Mouse (Mus musculus) kidney, embryonic 14.5 days (tissue): ENCODE results near the gene Mturn. TPM values are rescaled to one million over a fixed set of nuclear protein-coding genes. Genes with fewer than 3 reads are reported as not detected.

Experiments used
- ATAC-seq: fragments of 200-750 bp; cut with Nextera tagmentation; 2 replicates; pipeline ENCODE4 v1.8.0; 2017; ENCODE audit warnings: moderate number of reproducible peaks, mild to moderate bottlenecking, moderate TSS enrichment, moderate library complexity; ENCODE audit not compliant: low FRiP score, low TSS enrichment
- H3K27ac ChIP-seq: fragments of 300-500 bp; sonication (generic); 2 replicates; pipeline ENCODE4 v1.5.1; 2014; ENCODE audit warnings: low read depth, mild to moderate bottlenecking, low read length, moderate library complexity, mixed read lengths
- H3K27me3 ChIP-seq: fragments of 300-500 bp; sonication (generic); 2 replicates; pipeline ENCODE4 v1.6.1; 2014; ENCODE audit warnings: mild to moderate bottlenecking, low read length; ENCODE audit not compliant: control insufficient read depth, insufficient read depth
- H3K36me3 ChIP-seq: fragments of 300-500 bp; sonication (generic); 2 replicates; pipeline ENCODE4 v1.6.1; 2014; ENCODE audit warnings: low read length, mixed read lengths; ENCODE audit not compliant: control insufficient read depth, insufficient read depth
- H3K4me1 ChIP-seq: fragments of 300-500 bp; sonication (generic); 2 replicates; pipeline ENCODE4 v1.6.1; 2014; ENCODE audit warnings: low read length, mixed read lengths; ENCODE audit not compliant: control insufficient read depth, insufficient read depth
- H3K4me2 ChIP-seq: fragments of 300-500 bp; sonication (generic); replicated peaks from 2 replicates; pipeline ENCODE4 v1.6.1; 2014; ENCODE audit warnings: low read depth, mild to moderate bottlenecking, low read length
- H3K4me3 ChIP-seq: fragments of 300-500 bp; sonication (generic); 2 replicates; pipeline ENCODE4 v1.5.1; 2014; ENCODE audit warnings: mild to moderate bottlenecking, low read length
- H3K9ac ChIP-seq: fragments of 300-500 bp; sonication (generic); 2 replicates; pipeline ENCODE4 v1.6.1; 2014; ENCODE audit warnings: low read depth, mild to moderate bottlenecking, low read length, moderate library complexity
- H3K9me3 ChIP-seq: fragments of 300-500 bp; sonication (generic); 2 replicates; pipeline ENCODE4 v1.6.1; 2016; ENCODE audit warnings: low read length; ENCODE audit not compliant: control insufficient read depth
- WGBS: fragments of 180-500 bp; shearing (Covaris S2); extraction: QIAGEN DNeasy Blood & Tissue Kit; methylation state at CpG from one replicate; pipeline ENCODE4 v1.1.7; 2014; 5-methylcytosine and 5-hydroxymethylcytosine counted together
- polyA plus RNA-seq: library from polyadenylated mRNA; unstranded; fragments of >200 nt; fragmentation: Nextera tagmentation; extraction: Ambion mirVana; gene quantifications from 2 replicates; pipeline ENCODE4 v1.2.1, GENCODE M21; 2014

Gene Mturn
- polyA plus RNA-seq, 1 experiment from 2014 or later = 4.2 TPM

DNA sequence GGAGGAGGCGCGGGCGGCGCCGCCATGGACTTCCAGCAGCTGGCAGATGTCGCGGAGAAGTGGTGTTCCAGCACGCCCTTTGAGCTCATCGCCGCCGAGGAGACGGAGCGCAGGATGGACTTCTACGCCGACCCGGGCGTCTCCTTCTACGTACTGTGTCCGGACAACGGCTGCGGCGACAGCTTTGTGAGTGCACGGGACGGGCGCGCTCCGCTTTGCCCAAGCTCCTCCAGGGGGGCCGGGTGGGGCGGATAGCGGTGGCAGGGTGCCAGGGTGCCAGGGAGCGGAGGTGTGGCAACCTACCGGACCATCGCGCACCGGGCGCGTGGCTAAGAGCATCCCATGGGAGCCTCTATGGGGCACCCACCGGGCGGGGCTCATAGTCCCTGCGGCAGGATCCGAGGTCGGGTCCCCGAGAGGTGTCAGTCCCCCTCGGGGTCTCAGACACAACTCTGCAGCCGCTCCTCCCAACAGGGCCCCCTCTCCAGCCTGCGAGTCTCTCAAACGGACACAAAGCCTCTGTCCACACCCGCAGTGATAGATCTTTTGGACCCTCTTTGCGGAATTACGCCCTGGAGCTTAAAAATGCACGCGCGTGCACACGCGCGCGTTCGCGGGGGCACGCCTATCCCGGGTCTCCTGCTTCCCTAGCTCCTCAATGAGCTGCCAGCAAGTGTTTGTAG, 463 bp downstream of the Mturn start:
- Histone ChIP-seq H3K9ac (peak overlapping the region; percentile 61), H3K27me3 (peaks cover 14% of the 10 kb centered on the region), H3K4me3 (peak overlapping the region; percentile 74), H3K36me3 (no peaks in the 10 kb centered on the region), H3K4me2 (peak overlapping the region; percentile 99), H3K4me1 (0 out of 2 replicates have a peak, but pooled peaks cover 3% of the 10 kb centered on the region), H3K9me3 (no peaks in the 10 kb centered on the region), H3K27ac (no peak overlapping the region)
- WGBS = under 1% methylated on average over 54 of the region's 61 CpGs
- ATAC-seq = no peak; the same call in 1 of the 2 replicates

DNA sequence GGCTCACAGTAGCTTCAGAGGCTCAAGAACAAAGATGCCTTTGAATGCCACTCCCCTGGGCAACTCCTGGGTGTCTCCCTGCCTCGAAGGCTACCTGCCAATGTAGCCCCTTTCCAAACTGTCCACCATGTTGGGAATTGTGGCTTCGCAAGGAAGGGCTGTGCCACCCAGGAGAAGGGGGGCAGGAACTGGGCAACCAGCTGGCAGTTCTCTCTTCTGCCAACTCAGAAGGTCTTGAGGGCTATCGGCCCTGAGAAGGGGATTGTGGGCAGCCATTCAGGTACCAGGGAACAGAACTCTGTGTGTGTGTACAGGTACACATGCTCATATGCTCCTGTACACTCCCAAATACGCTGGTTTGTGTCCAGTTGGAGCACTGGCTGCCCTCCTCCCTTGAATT, 2.7 kb downstream of the Mturn start:
- no peak overlapping the region for H3K4me2 ChIP-seq
- H3K36me3 ChIP-seq = no peaks in the 10 kb centered on the region
- no peaks in the 10 kb centered on the region for H3K9me3 ChIP-seq
- H3K27me3 ChIP-seq = peaks cover 14% of the 10 kb centered on the region
- H3K9ac ChIP-seq = no peak overlapping the region
- no peak for ATAC-seq
- H3K4me1 ChIP-seq = 0 out of 2 replicates have a peak, but pooled peaks cover 3% of the 10 kb centered on the region
- WGBS = 88% methylated on average over 4 of the region's 4 CpGs
- no peak overlapping the region for H3K4me3 ChIP-seq
- no peak overlapping the region for H3K27ac ChIP-seq

DNA sequence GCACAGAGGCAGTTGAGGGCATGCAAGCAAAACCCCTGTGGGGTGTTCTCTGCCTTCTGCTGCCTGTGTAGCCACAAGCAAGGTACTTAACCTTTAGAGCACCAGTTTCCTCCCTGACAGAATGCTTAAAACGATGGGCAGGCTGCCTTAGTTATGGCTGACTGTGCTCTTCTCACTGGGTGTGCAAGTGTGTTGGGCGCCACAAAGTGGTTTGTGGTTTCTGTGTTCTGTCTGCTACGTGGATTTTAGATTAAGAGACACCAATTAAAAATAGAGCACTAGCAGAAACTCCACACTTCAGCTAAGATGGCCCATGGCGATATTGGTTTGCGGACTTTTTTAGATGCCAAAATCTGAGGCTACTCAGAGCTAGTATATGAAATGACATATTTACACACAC, 3.7 kb downstream of the Mturn start:
- Histone ChIP-seq H3K4me2 (no peak overlapping the region), H3K9me3 (no peaks in the 10 kb centered on the region), H3K36me3 (no peaks in the 10 kb centered on the region), H3K27me3 (peaks cover 14% of the 10 kb centered on the region), H3K9ac (no peak overlapping the region), H3K4me1 (0 out of 2 replicates have a peak, but pooled peaks cover 3% of the 10 kb centered on the region), H3K4me3 (no peak overlapping the region), H3K27ac (no peak overlapping the region)
- ATAC-seq = no peak
- 74% methylated on average over 5 of the region's 5 CpGs for WGBS

DNA sequence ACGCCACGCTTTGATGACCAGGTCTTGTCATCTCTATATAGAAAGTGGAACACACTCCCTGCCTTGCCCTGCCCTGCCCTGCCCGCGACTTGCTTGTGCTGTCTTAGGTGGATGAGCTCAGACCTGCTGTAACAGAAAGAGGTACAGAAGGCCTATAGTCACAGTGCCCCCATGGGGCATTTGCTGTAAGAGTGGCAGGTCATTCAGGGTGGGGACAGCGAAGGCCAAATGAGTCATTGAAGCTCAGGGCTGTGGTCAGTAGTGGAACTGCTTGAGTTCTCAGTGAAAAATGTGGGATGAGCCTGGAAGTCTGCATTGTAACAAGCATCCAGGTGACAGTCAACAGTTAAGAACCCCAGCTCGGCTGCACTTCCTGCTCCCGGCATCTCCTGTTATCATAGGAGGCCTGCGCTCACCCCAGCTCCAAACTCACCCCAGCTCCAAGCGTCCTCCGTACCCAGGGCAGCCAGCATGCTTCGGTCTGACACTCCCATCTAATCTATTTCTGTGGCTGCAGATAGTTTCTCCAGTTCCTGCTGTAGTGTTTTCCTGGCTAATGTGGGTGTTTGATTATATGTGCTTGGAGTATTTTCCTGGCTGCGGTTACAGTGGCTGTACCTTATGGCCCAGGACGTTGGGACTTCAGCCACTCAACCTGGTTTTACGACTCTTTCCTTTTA, 4.4 kb downstream of the Mturn start:
- no peak overlapping the region for H3K9ac ChIP-seq
- no peak overlapping the region for H3K4me2 ChIP-seq
- H3K4me1 ChIP-seq = 0 out of 2 replicates have a peak, but pooled peaks cover 3% of the 10 kb centered on the region
- 77% methylated on average over 14 of the region's 14 CpGs for WGBS
- no peaks in the 10 kb centered on the region for H3K9me3 ChIP-seq
- ATAC-seq = no peak
- no peak overlapping the region for H3K27ac ChIP-seq
- no peaks in the 10 kb centered on the region for H3K36me3 ChIP-seq
- peaks cover 14% of the 10 kb centered on the region for H3K27me3 ChIP-seq
- H3K4me3 ChIP-seq = no peak overlapping the region

DNA sequence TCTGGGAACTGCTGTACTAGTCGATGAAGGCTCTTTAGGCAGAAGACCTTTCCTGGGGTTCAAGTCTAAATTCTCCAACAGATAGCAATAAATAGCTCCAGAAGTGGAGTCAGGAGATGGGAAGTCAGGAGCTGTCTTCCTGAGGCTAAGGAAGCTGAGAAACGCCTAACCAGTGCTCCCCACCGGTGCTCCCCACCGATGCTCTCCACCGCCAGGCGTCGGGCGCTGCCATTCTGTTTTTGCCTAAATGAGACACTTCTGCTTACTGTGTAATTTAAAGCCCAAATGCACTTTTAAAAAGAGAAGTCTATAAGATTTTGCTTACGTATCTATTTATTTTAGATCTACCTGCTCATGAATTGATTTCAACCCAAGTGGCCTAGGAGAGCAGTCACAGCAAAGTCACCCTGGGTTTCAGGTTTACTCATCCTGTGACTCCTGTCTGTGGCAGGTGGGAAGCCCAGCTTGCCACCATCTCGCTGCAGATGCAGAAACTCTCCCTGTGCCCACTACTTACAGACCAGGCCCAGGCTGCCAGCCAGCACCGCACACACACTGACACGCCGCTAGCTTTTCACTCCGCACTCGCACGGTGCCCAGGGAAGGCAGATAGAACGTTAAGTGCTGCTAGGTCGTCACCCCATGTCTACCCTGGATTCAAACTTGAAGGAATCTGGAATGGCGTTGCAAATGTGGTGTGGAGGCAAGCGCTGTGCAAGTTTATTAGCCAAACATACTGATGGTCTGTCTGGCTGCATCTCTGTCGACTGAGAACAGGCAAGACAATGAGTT, 5.7 kb downstream of the Mturn start:
- WGBS = 89% methylated on average over 21 of the region's 21 CpGs
- no peak overlapping the region for H3K4me3 ChIP-seq

DNA sequence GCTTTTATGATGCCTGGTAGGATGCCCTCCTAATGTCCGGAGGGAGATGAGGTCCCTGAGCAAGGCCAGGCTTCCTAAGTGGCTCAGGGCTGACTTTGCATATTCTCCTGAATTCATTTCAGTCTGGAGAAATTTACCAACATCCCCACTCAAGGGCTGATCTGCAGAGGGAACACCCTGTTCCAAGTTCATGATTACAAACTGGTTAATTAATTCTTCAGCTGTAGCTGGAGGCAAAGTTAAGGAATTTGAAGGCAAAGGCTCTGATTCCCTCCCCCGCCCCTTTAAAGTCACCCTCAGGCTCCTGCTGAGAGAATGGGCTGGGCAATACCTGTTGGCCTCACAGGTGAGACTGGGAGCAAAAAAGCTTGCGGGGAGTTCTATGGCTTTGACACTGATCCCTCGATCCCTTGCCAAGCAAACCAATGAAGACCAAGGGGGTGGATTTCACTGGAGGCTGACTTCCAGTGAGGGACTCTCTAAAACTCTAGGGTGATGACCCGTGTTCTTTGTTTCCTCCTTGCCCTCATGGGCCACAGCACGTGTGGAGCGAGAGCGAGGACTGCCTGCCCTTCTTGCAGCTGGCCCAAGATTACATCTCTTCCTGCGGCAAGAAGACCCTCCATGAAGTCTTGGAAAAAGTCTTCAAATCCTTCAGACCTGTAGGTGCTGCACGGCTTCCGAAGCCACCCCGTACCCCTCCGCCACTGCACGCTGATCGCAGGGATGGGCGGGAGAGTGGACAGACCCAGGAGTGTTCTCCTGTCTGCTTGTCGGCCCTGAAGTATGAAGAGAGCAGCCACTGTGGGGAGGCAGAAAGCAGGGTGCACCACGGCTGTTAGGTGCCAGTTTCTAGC, 7.3 kb downstream of the Mturn start:
- Histone ChIP-seq H3K27me3 (no peaks in the 10 kb centered on the region), H3K4me2 (no peak overlapping the region), H3K36me3 (no peaks in the 10 kb centered on the region), H3K4me3 (no peak overlapping the region), H3K4me1 (no peaks in the 10 kb centered on the region), H3K9me3 (no peaks in the 10 kb centered on the region), H3K27ac (no peak overlapping the region), H3K9ac (no peak overlapping the region)
- ATAC-seq = no peak
- 71% methylated on average over 18 of the region's 18 CpGs for WGBS

More for the DNA sequence above, 5.7 kb downstream of the Mturn start:
- no peaks in the 10 kb centered on the region for H3K36me3 ChIP-seq
- no peak for ATAC-seq
- H3K9me3 ChIP-seq = no peaks in the 10 kb centered on the region
- H3K27me3 ChIP-seq = peaks cover 12% of the 10 kb centered on the region
- H3K4me2 ChIP-seq = no peak overlapping the region
- 0 out of 2 replicates have a peak, but pooled peaks cover 3% of the 10 kb centered on the region for H3K4me1 ChIP-seq
- H3K9ac ChIP-seq = no peak overlapping the region
- no peak overlapping the region for H3K27ac ChIP-seq

DNA sequence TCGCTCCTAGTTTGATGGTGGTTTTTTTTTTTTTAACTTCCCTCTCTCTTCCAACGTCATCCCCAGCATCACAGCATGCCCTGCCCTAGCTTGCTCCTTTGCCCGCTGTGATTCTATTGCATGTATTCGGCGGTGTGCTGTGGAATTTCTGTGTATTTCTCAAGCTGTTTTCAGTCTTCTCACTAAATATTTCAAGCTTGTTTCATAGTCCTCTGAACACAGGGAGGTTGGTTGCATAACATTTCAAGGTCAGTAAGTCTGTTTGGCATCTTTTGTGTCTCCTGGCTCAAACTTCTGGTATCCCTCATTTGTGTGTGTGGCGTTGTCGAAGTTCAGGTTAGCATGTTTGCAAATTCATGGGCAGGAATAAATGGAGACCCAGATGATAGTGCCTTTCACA, 8.3 kb downstream of the Mturn start:
- H3K9ac ChIP-seq = no peak overlapping the region
- H3K27me3 ChIP-seq = no peaks in the 10 kb centered on the region
- H3K36me3 ChIP-seq = no peaks in the 10 kb centered on the region
- H3K4me3 ChIP-seq = no peak overlapping the region
- ATAC-seq = no peak
- 86% methylated on average over 7 of the region's 7 CpGs for WGBS
- no peaks in the 10 kb centered on the region for H3K9me3 ChIP-seq
- no peak overlapping the region for H3K4me2 ChIP-seq
- H3K4me1 ChIP-seq = no peaks in the 10 kb centered on the region
- no peak overlapping the region for H3K27ac ChIP-seq

DNA sequence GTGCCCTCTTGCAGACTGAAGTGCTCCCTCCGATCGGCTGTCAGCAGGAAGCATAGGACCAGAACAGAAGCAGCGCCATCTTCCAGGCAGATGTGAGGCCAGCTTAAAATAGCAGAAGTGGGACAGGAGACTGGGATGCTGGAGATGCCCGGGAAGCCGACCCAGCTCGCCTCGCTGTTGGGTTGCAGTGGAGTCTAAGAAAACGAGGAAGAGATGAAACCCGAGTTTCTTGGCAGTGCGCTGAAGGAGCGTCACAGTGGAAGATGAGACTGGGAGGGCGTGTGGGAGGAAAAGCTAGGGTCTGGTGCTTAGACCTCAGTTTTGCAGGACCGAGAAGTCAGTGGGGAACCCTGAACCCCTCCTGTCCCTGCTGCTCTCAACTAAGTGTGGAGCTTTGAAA, 9.4 kb downstream of the Mturn start:
- Histone ChIP-seq H3K27ac (no peak overlapping the region), H3K36me3 (no peaks in the 10 kb centered on the region), H3K9me3 (no peaks in the 10 kb centered on the region), H3K4me3 (no peak overlapping the region), H3K4me2 (no peak overlapping the region), H3K27me3 (no peaks in the 10 kb centered on the region), H3K9ac (no peak overlapping the region), H3K4me1 (no peaks in the 10 kb centered on the region)
- ATAC-seq = no peak
- WGBS = 38% methylated on average over 13 of the region's 13 CpGs
